Mouse (Mus musculus) midbrain, postnatal 0 days (tissue): ENCODE measurements around the gene Angptl4. TPM values are rescaled to one million over a fixed set of nuclear protein-coding genes. Genes with fewer than 3 reads are reported as not detected.
A peak's percentile ranks its signal among the peaks of the same experiment; 100 is the strongest.

Experiments
- ATAC-seq: fragments of 200-750 bp; cut with Nextera tagmentation; 2 replicates; pipeline ENCODE4 v1.8.0; 2017; ENCODE audit warnings: moderate number of reproducible peaks, mild to moderate bottlenecking, moderate TSS enrichment, moderate library complexity; ENCODE audit not compliant: low FRiP score
- DNase-seq: peaks from one replicate; pipeline ENCODE4 v3.0.0-alpha.2; 2015; ENCODE audit warnings: low spot score
- H3K27ac ChIP-seq: fragments of 300-500 bp; sonication (generic); 2 replicates; pipeline ENCODE4 v1.5.1; 2014; ENCODE audit warnings: low read depth, mild to moderate bottlenecking, low read length, mixed read lengths
- H3K27me3 ChIP-seq: fragments of 300-500 bp; sonication (generic); 2 replicates; pipeline ENCODE4 v1.6.1; 2014; ENCODE audit warnings: low read length, control low read depth, mixed read lengths; ENCODE audit not compliant: insufficient read depth
- H3K36me3 ChIP-seq: fragments of 300-500 bp; sonication (generic); 2 replicates; pipeline ENCODE4 v1.6.1; 2014; ENCODE audit warnings: low read length, control low read depth, mixed read lengths; ENCODE audit not compliant: insufficient read depth
- H3K4me1 ChIP-seq: fragments of 300-500 bp; sonication (generic); 2 replicates; pipeline ENCODE4 v1.6.1; 2014; ENCODE audit warnings: mild to moderate bottlenecking, control low read depth, antibody characterized with exemption, low read length, mixed read lengths; ENCODE audit not compliant: insufficient read depth
- H3K4me2 ChIP-seq: fragments of 300-500 bp; sonication (generic); 2 replicates; pipeline ENCODE4 v1.6.1; 2014; ENCODE audit warnings: low read depth, mild to moderate bottlenecking, low read length, mixed read lengths; ENCODE audit not compliant: poor library complexity, severe bottlenecking
- H3K4me3 ChIP-seq: fragments of 300-500 bp; sonication (generic); 2 replicates; pipeline ENCODE4 v1.5.1; 2014; ENCODE audit warnings: low read depth, mild to moderate bottlenecking, low read length, moderate library complexity
- H3K9ac ChIP-seq: fragments of 300-500 bp; sonication (generic); replicated peaks from 2 replicates; pipeline ENCODE4 v1.6.1; 2014; ENCODE audit warnings: mild to moderate bottlenecking, low read length, moderate library complexity, mixed read lengths; ENCODE audit not compliant: poor library complexity, severe bottlenecking
- H3K9me3 ChIP-seq: fragments of 300-500 bp; sonication (generic); 2 replicates; pipeline ENCODE4 v1.6.1; 2016; ENCODE audit warnings: low read length, control low read depth
- CTCF ChIP-seq: IDR thresholded peaks from 2 replicates; pipeline ENCODE4 v1.5.1; 2016; ENCODE audit warnings: antibody characterized with exemption, mild to moderate bottlenecking
- WGBS: fragments of 180-500 bp; shearing (Covaris S2); extraction: QIAGEN DNeasy Blood & Tissue Kit; methylation state at CpG from one replicate; pipeline ENCODE4 v1.1.7; 2014; 5-methylcytosine and 5-hydroxymethylcytosine counted together
- polyA plus RNA-seq: library from polyadenylated mRNA; unstranded; fragments of >200 nt; fragmentation: Nextera tagmentation; extraction: Ambion mirVana; gene quantifications from 2 replicates; pipeline ENCODE4 v1.2.1, GENCODE M21; 2015
- total RNA-seq: library from RNA; depleted of rRNA; stranded (reverse); fragments of >200 nt; gene quantifications from 2 replicates; pipeline ENCODE4 v1.2.3, GENCODE M21; 2014

Gene Angptl4
- total and polyA plus RNA-seq, 2 experiments from 2014 or later, result 22.5 to 27.5 TPM

DNA sequence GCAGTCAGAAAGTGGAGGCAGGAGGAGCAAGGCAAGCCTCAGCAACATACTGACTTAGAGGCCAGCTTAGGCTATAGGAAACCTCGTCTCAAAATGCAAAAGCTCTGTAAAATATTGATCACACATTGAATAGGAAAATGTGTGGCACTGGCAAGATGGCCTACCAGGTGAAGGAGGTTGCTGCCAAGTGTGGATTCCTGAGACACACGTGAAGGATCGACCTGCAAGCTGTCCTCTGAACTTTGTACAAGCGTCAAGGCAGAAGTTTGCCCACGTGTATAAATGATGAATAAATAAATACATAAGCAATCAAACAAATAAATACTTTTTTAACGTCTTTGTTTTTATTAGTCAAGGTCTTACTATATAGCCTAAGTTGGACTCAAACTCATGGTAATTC lies 8.2 kb downstream of the Angptl4 start:
- DNase-seq (no peak), ATAC-seq (no peak)
- Histone ChIP-seq H3K4me1 (no peaks in the 10 kb centered on the region), H3K9me3 (no peaks in the 10 kb centered on the region), H3K27me3 (no peaks in the 10 kb centered on the region), H3K9ac (no peak overlapping the region), H3K27ac (no peak overlapping the region), H3K4me3 (no peak overlapping the region), H3K36me3 (peaks cover 7% of the 10 kb centered on the region; the same call in 1 of the 2 replicates), H3K4me2 (no peak overlapping the region)
- TF ChIP-seq CTCF, result no peak
- 84% methylated on average over 6 of the region's 6 CpGs for WGBS

DNA sequence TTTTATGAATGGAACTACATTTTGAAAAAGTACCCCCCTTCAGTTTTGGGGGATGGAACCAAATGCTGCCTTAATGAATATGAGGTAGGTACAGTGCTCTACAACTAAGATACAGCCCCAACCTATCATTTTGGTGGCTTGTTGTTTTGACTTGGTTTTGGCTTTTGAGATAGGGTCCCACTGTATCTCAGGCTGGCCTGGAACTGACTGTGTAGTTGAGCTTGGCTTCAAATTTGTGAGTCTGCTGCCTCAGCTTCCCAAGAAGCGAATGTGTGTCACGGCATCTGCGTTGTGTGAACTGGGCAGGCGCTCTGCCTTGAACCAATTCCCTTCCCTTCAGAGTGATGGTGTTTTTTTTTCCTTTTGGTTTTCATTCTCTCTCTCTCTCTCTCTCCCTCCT lies 10.0 kb downstream of the Angptl4 start:
- H3K4me1 ChIP-seq, result no peaks in the 10 kb centered on the region
- WGBS, result 93% methylated on average over 4 of the region's 4 CpGs
- H3K4me3 ChIP-seq, result no peak overlapping the region
- no peak for TF ChIP-seq CTCF
- no peaks in the 10 kb centered on the region for H3K27me3 ChIP-seq
- H3K27ac ChIP-seq, result no peak overlapping the region
- no peaks in the 10 kb centered on the region for H3K9me3 ChIP-seq
- no peak overlapping the region for H3K4me2 ChIP-seq
- H3K9ac ChIP-seq, result no peak overlapping the region
- DNase-seq (no peak), ATAC-seq (no peak)
- 0 out of 2 replicates have a peak, but pooled peaks cover 3% of the 10 kb centered on the region for H3K36me3 ChIP-seq

DNA sequence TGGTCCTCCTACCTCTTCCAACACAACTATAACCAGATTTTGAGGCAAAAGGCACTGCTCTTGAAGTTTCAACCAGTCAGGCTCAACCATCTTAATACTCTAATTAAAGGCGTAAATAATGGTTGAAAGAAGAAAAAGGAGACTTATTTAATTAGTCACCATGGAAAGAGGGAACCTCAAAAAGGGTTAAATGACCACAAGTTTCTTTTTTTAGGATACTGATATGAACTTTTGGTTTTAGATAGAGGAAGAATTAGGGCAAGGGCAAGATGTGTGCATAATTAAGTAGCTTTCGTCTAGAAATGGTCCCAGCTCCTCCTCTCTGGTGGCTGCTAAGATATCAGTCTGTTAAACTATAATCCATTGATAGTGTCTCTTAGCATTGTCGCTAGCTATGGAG lies 15.2 kb downstream of the Angptl4 start:
- H3K27me3 ChIP-seq, result peaks cover 2% of the 10 kb centered on the region; the same call in 1 of the 2 replicates
- 77% methylated on average over 3 of the region's 3 CpGs for WGBS

DNA sequence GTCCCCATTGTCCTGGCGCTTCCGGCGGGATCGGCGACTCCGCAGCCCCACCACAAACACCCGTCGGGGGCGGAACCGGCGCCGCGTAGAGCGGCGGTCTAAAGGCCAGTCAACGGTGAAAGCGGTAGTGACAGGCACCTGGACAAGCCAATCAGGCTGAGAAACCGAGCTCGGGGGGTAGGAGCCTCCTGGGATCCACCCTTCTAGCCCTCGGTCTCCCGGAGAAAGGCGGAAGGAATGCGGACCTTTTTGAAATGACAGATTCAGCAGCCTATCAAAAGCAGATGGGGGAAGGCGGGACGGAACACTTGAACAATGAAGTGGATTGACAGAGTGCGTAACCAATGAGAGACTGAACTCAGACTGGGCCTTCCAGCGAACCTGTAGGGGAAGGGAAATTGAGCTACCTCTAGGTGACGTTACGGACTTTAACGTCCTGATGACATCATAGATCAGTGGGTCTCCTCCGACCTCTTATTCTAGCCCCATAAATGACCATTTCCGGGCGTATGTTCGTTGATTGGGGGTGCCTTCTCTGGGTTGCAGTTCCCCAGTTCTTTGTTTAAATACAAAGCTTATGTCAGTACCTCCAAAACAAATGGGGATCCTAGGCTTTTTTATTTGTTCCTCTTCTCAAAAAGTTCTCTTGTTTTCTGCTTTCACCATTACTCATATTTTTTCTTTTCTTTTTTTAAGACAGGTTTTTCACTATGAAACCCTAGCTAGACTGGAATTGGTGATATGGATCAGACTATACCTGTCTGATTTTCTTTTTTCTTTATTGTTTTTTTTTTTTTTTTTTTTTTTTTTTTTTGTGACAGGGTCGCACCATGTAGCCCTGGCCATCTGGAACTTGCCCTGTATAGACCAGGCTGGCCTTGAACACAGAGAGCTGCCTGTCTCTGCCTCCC lies 21.1 kb downstream of the Angptl4 start, which contains the start of gene Rab11b:
TSS of gene Rab11b (minus strand) at position 276 of the 911 bp plus-strand sequence.
- H3K9me3 ChIP-seq, result no peaks in the 10 kb centered on the region
- DNase-seq (peak; percentile 100), ATAC-seq (peak; percentile 99)
- peaks cover 22% of the 10 kb centered on the region for H3K4me1 ChIP-seq
- TF ChIP-seq CTCF, result peak; percentile 52
- peak within 1 kb of the TSS; percentile 98 for H3K9ac ChIP-seq
- peak within 1 kb of the TSS; percentile 85 for H3K4me3 ChIP-seq
- peak within 1 kb of the TSS; percentile 53 for H3K4me2 ChIP-seq
- H3K27me3 ChIP-seq, result no peaks in the 10 kb centered on the region
- peak within 1 kb of the TSS; percentile 100 for H3K27ac ChIP-seq
- 3% methylated on average over 35 of the region's 35 CpGs for WGBS
- no peaks in the 10 kb centered on the region for H3K36me3 ChIP-seq

More for the DNA sequence above, 15.2 kb downstream of the Angptl4 start:
- H3K4me1 ChIP-seq, result no peaks in the 10 kb centered on the region
- no peak overlapping the region for H3K4me3 ChIP-seq
- H3K9me3 ChIP-seq, result no peaks in the 10 kb centered on the region
- DNase-seq (no peak), ATAC-seq (no peak)
- no peak overlapping the region for H3K4me2 ChIP-seq
- H3K27ac ChIP-seq, result no peak overlapping the region
- no peaks in the 10 kb centered on the region for H3K36me3 ChIP-seq
- H3K9ac ChIP-seq, result no peak overlapping the region
- no peak for TF ChIP-seq CTCF

DNA sequence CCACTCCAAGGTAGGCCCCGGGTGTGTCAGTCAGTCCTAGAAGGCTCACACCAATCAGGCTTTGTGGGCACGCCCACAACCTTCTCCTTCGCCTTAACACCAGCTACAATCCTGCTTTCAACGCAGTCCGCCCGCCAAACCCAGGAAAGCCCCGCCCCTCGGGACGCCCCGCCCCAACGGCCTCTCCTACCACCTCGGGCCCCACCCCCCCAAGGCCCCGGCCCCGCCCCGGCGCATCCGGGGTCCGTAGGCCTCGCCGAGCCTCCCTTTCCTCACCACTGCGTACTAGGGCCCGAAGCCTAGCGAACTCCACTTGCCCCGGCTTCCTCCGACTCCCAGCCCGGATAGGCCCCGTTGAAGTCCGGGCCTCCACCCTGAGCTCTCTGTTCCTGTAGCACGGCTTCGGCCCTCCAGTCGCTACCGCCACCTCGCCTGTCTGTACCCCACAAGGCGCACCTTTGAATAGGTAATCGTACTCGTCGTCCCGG lies 21.8 kb downstream of the Angptl4 start:
- WGBS, result 1% methylated on average over 31 of the region's 38 CpGs
- Histone ChIP-seq H3K4me3 (peak overlapping the region; percentile 85), H3K9ac (peak overlapping the region; percentile 98), H3K4me2 (peak overlapping the region; percentile 53), H3K27me3 (no peaks in the 10 kb centered on the region), H3K9me3 (no peaks in the 10 kb centered on the region), H3K4me1 (peaks cover 25% of the 10 kb centered on the region), H3K36me3 (no peaks in the 10 kb centered on the region), H3K27ac (peak overlapping the region; percentile 100)
- no peak for TF ChIP-seq CTCF
- peak; percentile 81 for DNase-seq
- ATAC-seq, result peak; percentile 76

DNA sequence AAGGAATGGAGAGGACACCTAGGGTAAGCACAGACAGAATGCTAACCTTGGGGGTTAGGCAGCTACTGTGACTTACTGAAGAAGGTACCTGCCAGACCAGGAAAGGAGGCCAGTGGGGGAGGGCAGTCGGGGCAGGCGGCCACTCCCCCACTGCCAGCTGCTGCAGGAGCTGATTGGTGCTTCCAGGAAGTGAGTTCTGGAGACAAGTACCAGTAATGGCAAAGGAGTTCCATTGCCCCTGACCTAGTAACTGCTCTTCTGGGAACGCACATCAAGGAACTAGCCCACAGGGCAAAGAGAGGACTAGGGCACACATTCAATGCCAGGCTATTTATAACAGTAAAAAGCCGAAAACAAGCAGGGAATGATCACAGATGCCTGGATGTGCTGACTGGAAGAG lies 24.4 kb downstream of the Angptl4 start:
- Histone ChIP-seq H3K9me3 (no peaks in the 10 kb centered on the region), H3K4me2 (no peak overlapping the region), H3K4me1 (peaks cover 25% of the 10 kb centered on the region), H3K36me3 (no peaks in the 10 kb centered on the region), H3K27ac (peak overlapping the region; percentile 18; the same call in 1 of the 2 replicates), H3K27me3 (no peaks in the 10 kb centered on the region), H3K4me3 (no peak overlapping the region), H3K9ac (no peak overlapping the region; the same call in 1 of the 2 replicates)
- ATAC-seq, result no peak
- no peak for DNase-seq
- WGBS, result 66% methylated on average over 4 of the region's 4 CpGs
- no peak for TF ChIP-seq CTCF
